Mouse (Mus musculus) cortical plate, adult 2 months (tissue): ENCODE data around the gene Sulf2.

Source experiments
- CTCF ChIP-seq: fragments of 200-500 bp; IDR thresholded peaks from 2 replicates; pipeline ENCODE4 v1.5.1; 2011; ENCODE audit warnings: mild to moderate bottlenecking, control low read depth, low read length; ENCODE audit not compliant: insufficient read depth; ENCODE audit errors: extremely low read depth
- POLR2A ChIP-seq: fragments of 200-500 bp; IDR thresholded peaks from 2 replicates; pipeline ENCODE4 v1.6.1; 2011; ENCODE audit warnings: mild to moderate bottlenecking, low read length, control low read depth; ENCODE audit not compliant: insufficient read depth; ENCODE audit errors: extremely low read depth

- no peak for TF ChIP-seq CTCF
- no peak for TF ChIP-seq POLR2A
These were observed 29.0 kb upstream of the Sulf2 start for GRCm38 (mm10) chr2:166184417-166184816.
